Mouse (Mus musculus): Measurements from ENCODE around the gene Nf2. TPM values are rescaled to one million over a fixed set of nuclear protein-coding genes. Genes with fewer than 3 reads are reported as not detected.

Gene Nf2
- polyA plus RNA-seq, 1 experiment from 2014 or later: 52.1 TPM

DNA sequence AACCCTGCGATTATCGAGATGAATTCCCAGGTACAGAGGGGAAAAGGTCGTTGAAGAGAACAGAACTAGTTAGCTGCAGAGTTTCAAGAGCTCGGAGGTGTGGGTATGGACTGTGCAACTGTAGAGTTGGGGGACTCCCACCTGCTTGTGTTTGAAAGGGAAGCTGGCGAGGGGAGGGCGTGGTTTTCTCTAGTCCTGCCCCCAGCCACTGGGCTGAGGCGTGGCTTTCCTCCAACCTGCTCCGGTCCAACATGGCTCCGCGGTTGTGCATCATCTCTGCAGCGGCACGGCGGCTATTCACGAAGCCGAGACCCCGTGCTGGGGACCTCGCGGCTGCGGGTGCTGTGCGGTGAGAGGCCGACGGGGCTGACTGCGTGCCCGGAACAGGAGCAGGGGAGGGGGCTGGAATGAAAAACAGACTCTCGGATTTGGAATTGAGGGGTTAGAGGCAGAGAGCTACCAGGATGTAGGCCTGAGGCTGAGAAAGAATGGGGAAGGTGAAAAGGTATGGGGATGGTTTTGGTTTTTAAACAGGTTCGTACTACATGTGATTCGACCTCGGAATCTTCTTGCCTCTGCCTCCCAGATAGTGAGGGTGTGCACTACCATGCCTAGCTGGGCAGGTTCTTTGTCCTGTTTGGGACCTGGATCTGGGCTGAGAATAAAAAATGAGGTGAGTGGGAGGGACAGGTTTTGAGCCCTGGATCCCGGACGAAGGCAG, 24.6 kb upstream of the Nf2 start, which contains the start of gene Nipsnap1:
Gene Nipsnap1 (plus strand): TSS at position 197 of the 721 bp plus-strand sequence.
- Histone ChIP-seq H3K4me3 (ENCODE audit: low read depth, low read length) (peak within 1 kb of the TSS; percentile 72), H3K27ac (replicated peaks; ENCODE audit: low read depth, low read length) (no peak within 1 kb of the TSS), H3K9me3 (replicated peaks; ENCODE audit: control insufficient read depth, low read length) (no peaks in the 10 kb centered on the region), H3K36me3 (replicated peaks; ENCODE audit: control insufficient read depth, insufficient read depth, low read depth, low read length) (no peaks in the 10 kb centered on the region; the same call in 1 of the 2 replicates), H3K4me2 (ENCODE audit: low read depth, low read length) (peak within 1 kb of the TSS; percentile 73), H3K27me3 (ENCODE audit: control insufficient read depth, insufficient read depth, low read length) (no peaks in the 10 kb centered on the region), H3K9ac (replicated peaks; ENCODE audit: low read length) (peak within 1 kb of the TSS; percentile 77), H3K4me1 (ENCODE audit: control insufficient read depth, insufficient read depth, low read length) (no peaks in the 10 kb centered on the region)
- ATAC-seq (replicated peaks; ENCODE audit: insufficient number of reproducible peaks, low FRiP score, low TSS enrichment, low read depth) (peak; percentile 92), DNase-seq (ENCODE audit: low spot score) (peak; percentile 92)
- WGBS: under 1% methylated on average over 30 of the region's 30 CpGs

DNA sequence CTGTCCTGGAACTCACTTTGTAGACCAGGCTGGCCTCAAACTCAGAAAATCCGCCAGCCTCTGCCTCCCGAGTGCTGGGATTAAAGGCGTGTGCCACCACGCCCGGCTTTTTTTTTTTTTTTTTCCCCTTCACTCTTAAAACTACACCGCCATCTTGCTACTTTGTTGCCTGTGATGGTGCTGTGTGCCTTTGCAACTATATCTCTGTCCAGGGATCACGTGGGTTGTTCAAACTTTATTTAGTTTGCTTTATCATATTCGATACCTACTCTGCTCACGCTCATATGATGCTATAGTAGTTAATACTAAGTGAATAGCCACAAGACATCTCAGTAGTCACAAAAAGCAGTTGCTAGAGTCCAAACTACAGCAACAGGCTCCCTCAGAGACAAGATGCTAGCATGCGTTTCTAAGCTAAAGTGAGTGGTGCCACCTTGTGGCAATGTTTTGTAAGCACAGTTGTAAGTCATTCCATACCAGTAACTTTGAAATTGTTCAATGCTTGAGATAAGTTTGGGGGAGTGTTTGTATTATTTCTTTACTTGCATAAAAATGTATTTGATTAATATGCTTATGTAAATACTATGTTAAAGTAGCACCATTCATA, 16.4 kb upstream of the Nf2 start:
- Histone ChIP-seq H3K4me1 (ENCODE audit: control insufficient read depth, insufficient read depth, low read length) (no peaks in the 10 kb centered on the region; the same call in 1 of the 2 replicates), H3K27ac (replicated peaks; ENCODE audit: low read depth, low read length) (no peak overlapping the region), H3K9me3 (replicated peaks; ENCODE audit: control insufficient read depth, low read length) (no peaks in the 10 kb centered on the region), H3K4me3 (ENCODE audit: low read depth, low read length) (no peak overlapping the region), H3K9ac (replicated peaks; ENCODE audit: low read length) (no peak overlapping the region), H3K36me3 (replicated peaks; ENCODE audit: control insufficient read depth, insufficient read depth, low read depth, low read length) (no peaks in the 10 kb centered on the region), H3K27me3 (ENCODE audit: control insufficient read depth, insufficient read depth, low read length) (no peaks in the 10 kb centered on the region), H3K4me2 (ENCODE audit: low read depth, low read length) (no peak overlapping the region)
- WGBS: 26% methylated on average over 10 of the region's 10 CpGs
- ATAC-seq (replicated peaks; ENCODE audit: insufficient number of reproducible peaks, low FRiP score, low TSS enrichment, low read depth) (no peak), DNase-seq (ENCODE audit: low spot score) (peak; percentile 86)

DNA sequence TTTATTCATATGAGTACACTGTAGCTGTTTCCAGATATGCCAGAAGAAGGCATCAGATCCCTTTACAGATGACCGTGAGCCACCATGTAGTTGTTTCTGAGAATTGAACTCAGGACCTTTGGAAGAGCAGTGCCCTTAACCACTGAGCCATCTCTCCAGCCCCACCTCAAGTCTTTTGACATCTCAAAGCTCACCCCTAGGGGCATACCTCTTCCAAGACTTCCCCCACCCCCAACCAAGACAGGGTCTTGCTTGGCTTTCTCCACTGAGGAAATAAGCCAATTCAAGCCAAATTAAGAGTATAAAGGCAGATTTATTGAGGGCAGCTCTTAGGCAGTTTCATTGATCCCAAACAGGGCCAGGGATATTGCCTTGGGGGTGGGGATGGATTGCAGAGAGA, 13.4 kb upstream of the Nf2 start:
- H3K36me3 ChIP-seq (replicated peaks; ENCODE audit: control insufficient read depth, insufficient read depth, low read depth, low read length): no peaks in the 10 kb centered on the region
- 88% methylated on average over 1 of the region's 1 CpGs for WGBS
- no peak for ATAC-seq (replicated peaks; ENCODE audit: insufficient number of reproducible peaks, low FRiP score, low TSS enrichment, low read depth)

DNA sequence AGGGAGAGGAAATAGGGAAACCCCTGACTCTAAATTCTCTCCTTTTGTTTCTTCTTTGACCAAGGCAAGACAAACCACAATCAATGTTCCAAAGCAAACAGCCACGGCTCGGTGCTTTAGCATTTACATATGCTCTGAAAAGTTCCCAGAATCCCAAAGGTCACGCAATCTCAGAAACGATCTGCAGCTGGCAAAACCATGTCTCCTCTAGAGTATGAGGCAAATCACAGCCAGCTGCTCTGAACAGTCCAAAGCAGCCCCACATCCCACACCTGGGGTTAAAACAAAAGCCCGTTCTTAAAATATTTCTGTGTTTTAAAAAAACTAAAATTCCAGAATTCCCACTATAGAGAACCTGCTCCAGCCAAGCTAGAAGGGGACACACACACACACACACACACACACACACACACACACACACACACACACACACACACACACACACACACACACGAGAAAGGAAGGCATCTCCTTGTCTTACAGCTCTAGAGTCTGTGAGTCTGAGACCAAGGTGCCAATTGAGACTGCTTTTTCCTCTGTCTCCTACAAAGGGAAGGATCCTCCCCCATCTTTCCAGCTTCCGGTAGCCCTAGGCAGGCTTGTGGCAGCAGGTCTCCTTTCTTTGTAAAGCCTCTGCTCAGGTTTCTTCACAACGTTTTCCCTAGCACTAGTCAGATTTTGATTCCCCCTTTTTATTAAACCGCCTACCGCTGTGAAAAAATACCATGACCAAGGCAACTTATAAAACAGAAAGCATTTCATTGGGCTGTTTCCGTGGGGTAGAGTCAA, 12.7 kb upstream of the Nf2 start:
- H3K9ac ChIP-seq (replicated peaks; ENCODE audit: low read length): no peak overlapping the region
- peak; percentile 83 for DNase-seq (ENCODE audit: low spot score)
- no peak overlapping the region for H3K4me2 ChIP-seq (ENCODE audit: low read depth, low read length)
- no peaks in the 10 kb centered on the region for H3K36me3 ChIP-seq (replicated peaks; ENCODE audit: control insufficient read depth, insufficient read depth, low read depth, low read length)
- 0 out of 2 replicates have a peak, but pooled peaks have one; percentile 59 for ATAC-seq (replicated peaks; ENCODE audit: insufficient number of reproducible peaks, low FRiP score, low TSS enrichment, low read depth)
- no peaks in the 10 kb centered on the region for H3K9me3 ChIP-seq (replicated peaks; ENCODE audit: control insufficient read depth, low read length)
- no peak overlapping the region for H3K4me3 ChIP-seq (ENCODE audit: low read depth, low read length)
- H3K4me1 ChIP-seq (ENCODE audit: control insufficient read depth, insufficient read depth, low read length): no peaks in the 10 kb centered on the region; the same call in 1 of the 2 replicates
- peak overlapping the region; percentile 0; the same call in 1 of the 2 replicates for H3K27ac ChIP-seq (replicated peaks; ENCODE audit: low read depth, low read length)
- H3K27me3 ChIP-seq (ENCODE audit: control insufficient read depth, insufficient read depth, low read length): no peaks in the 10 kb centered on the region
- WGBS: 34% methylated on average over 11 of the region's 11 CpGs

More for the DNA sequence above, 13.4 kb upstream of the Nf2 start:
- Histone ChIP-seq H3K4me2 (ENCODE audit: low read depth, low read length) (no peak overlapping the region), H3K9me3 (replicated peaks; ENCODE audit: control insufficient read depth, low read length) (no peaks in the 10 kb centered on the region), H3K4me1 (ENCODE audit: control insufficient read depth, insufficient read depth, low read length) (no peaks in the 10 kb centered on the region; the same call in 1 of the 2 replicates), H3K9ac (replicated peaks; ENCODE audit: low read length) (no peak overlapping the region), H3K27ac (replicated peaks; ENCODE audit: low read depth, low read length) (no peak overlapping the region), H3K27me3 (ENCODE audit: control insufficient read depth, insufficient read depth, low read length) (no peaks in the 10 kb centered on the region), H3K4me3 (ENCODE audit: low read depth, low read length) (no peak overlapping the region)
- DNase-seq (ENCODE audit: low spot score): no peak

DNA sequence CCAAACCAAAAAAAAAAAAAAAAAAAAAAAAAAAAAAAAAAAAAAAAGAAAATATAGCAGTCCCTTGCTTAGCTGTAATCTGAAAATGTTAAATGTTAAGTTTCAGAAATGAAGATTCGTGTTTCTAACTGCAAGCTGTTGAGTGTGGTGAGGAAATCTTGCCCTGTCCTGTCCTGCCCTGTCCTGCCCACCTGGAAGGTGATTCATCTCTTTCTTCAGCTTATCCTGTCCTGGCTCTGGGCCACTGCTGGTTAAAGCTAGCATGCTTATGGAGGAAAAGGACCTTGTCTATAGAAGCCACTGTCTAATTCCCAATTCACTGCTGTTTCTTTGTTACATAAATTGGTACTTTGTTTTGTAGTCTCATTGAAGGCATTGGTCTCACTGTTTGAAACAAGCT, 11.7 kb upstream of the Nf2 start:
- no peak overlapping the region for H3K9ac ChIP-seq (replicated peaks; ENCODE audit: low read length)
- H3K4me1 ChIP-seq (ENCODE audit: control insufficient read depth, insufficient read depth, low read length): no peaks in the 10 kb centered on the region; the same call in 1 of the 2 replicates
- H3K9me3 ChIP-seq (replicated peaks; ENCODE audit: control insufficient read depth, low read length): no peaks in the 10 kb centered on the region
- no peak for DNase-seq (ENCODE audit: low spot score)
- ATAC-seq (replicated peaks; ENCODE audit: insufficient number of reproducible peaks, low FRiP score, low TSS enrichment, low read depth): no peak
- H3K4me2 ChIP-seq (ENCODE audit: low read depth, low read length): no peak overlapping the region
- no peak overlapping the region for H3K27ac ChIP-seq (replicated peaks; ENCODE audit: low read depth, low read length)
- H3K27me3 ChIP-seq (ENCODE audit: control insufficient read depth, insufficient read depth, low read length): no peaks in the 10 kb centered on the region
- H3K36me3 ChIP-seq (replicated peaks; ENCODE audit: control insufficient read depth, insufficient read depth, low read depth, low read length): no peaks in the 10 kb centered on the region
- no peak overlapping the region for H3K4me3 ChIP-seq (ENCODE audit: low read depth, low read length)
- WGBS: 66% methylated on average over 1 of the region's 1 CpGs

DNA sequence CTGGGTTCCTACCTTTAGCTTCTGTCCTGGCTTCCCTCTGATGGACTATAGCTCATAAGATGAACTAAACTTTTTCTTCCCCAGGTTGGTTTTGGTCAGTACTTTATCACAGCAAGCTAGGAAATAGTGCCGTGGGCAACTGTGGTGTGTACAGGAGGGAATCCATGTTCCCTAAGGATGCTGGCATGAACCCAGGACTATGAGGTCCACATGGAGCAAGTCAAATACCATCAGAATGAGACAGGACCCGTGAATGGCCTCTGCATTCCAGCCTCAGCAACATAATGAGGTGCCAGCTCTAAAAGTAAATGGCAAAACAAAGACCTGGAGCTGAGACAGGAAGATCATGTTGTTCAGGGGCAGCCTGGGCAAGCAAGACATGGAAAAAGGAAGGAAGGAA, 9.1 kb upstream of the Nf2 start:
- Histone ChIP-seq H3K9me3 (replicated peaks; ENCODE audit: control insufficient read depth, low read length) (no peaks in the 10 kb centered on the region), H3K4me2 (ENCODE audit: low read depth, low read length) (no peak overlapping the region), H3K4me3 (ENCODE audit: low read depth, low read length) (no peak overlapping the region), H3K27me3 (ENCODE audit: control insufficient read depth, insufficient read depth, low read length) (no peaks in the 10 kb centered on the region), H3K4me1 (ENCODE audit: control insufficient read depth, insufficient read depth, low read length) (no peaks in the 10 kb centered on the region; the same call in 1 of the 2 replicates), H3K27ac (replicated peaks; ENCODE audit: low read depth, low read length) (no peak overlapping the region), H3K9ac (replicated peaks; ENCODE audit: low read length) (no peak overlapping the region), H3K36me3 (replicated peaks; ENCODE audit: control insufficient read depth, insufficient read depth, low read depth, low read length) (no peaks in the 10 kb centered on the region)
- DNase-seq (ENCODE audit: low spot score): no peak
- 65% methylated on average over 2 of the region's 2 CpGs for WGBS
- no peak for ATAC-seq (replicated peaks; ENCODE audit: insufficient number of reproducible peaks, low FRiP score, low TSS enrichment, low read depth)

DNA sequence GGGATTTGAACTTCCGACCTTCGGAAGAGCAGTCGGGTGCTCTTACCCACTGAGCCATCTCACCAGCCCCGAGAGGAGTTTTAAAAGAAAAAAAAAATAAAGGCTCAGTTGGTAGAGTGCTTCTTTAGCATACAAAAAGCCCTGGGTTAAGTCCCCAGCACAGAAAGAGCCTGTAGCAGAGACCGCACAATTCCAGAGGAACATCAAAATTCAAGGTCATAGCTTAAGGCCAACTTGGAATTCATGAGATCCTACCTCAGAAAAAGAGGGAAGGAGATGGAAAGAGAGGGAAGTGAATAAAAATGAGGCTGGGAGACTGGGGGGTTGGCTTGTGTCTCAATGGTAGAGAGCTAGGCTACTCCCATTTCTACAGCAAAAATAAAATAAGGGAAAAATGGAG, 4.8 kb upstream of the Nf2 start:
- H3K4me3 ChIP-seq (ENCODE audit: low read depth, low read length): no peak overlapping the region
- no peaks in the 10 kb centered on the region for H3K4me1 ChIP-seq (ENCODE audit: control insufficient read depth, insufficient read depth, low read length)
- H3K4me2 ChIP-seq (ENCODE audit: low read depth, low read length): no peak overlapping the region
- DNase-seq (ENCODE audit: low spot score) (no peak), ATAC-seq (replicated peaks; ENCODE audit: insufficient number of reproducible peaks, low FRiP score, low TSS enrichment, low read depth) (no peak)
- H3K36me3 ChIP-seq (replicated peaks; ENCODE audit: control insufficient read depth, insufficient read depth, low read depth, low read length): no peaks in the 10 kb centered on the region
- H3K9me3 ChIP-seq (replicated peaks; ENCODE audit: control insufficient read depth, low read length): no peaks in the 10 kb centered on the region
- no peaks in the 10 kb centered on the region for H3K27me3 ChIP-seq (ENCODE audit: control insufficient read depth, insufficient read depth, low read length)
- WGBS: 87% methylated on average over 5 of the region's 5 CpGs
- no peak overlapping the region for H3K27ac ChIP-seq (replicated peaks; ENCODE audit: low read depth, low read length)
- H3K9ac ChIP-seq (replicated peaks; ENCODE audit: low read length): no peak overlapping the region
